Mouse (Mus musculus): ENCODE results near the gene Zmynd11. TPM values are rescaled to one million over a fixed set of nuclear protein-coding genes. Genes with fewer than 3 reads are reported as not detected.

Gene Zmynd11
- polyA plus RNA-seq (2015; fragmentation: Nextera tagmentation; extraction: Ambion mirVana) = 86.4 and 88.5 TPM in 2 replicates

- under 1% methylated on average over 85 of the region's 98 CpGs for WGBS
- peak within 1 kb of the TSS; percentile 65 for H3K4me2 ChIP-seq
- ATAC-seq (replicated peaks; ENCODE audit: low FRiP score) = peak; percentile 80
Measured at GRCm38 (mm10) chr13:9764646-9765536, at the start of gene Zmynd11. Gene Zmynd11 (minus strand): TSS chr13:9765330.

DNA sequence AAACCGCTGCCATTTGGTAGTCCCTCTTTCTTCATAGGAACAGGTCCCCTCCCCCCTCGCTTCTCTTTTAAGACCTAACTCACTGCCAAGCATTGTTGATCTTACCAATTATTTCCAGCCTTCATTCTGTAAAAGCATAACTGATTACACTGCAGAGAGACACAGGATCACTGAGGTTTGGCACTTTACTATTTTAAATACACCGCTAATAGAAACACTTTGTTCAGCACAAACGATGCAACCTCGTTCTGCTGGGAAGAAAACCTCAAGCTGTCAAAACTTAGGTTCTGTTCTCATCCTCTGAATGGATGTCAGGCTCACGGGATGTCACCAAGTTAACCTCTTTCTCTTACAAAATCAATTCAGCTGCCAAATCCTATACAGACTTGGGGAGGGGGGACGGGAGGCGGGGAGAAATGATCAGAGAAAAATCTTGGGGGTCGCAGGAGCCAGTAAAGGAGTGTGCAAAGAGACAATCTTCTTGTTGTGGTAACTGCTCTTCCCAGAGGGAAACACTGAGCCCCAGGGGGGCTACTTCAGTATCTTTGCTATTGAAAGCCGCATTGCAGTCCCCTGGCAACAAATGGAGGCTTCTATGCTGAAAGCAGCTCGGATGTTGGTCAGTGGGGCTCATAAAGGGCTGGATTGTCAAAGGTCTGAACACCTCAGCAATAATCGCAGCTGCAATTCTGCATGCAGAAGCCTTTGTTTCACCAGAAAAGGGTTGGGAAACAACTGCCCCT, 30.9 kb upstream of the Zmynd11 start:
- H3K9me3 ChIP-seq (replicated peaks) = no peaks in the 10 kb centered on the region
- no peak for ATAC-seq (replicated peaks; ENCODE audit: low FRiP score)
- no peak overlapping the region for H3K27ac ChIP-seq
- no peaks in the 10 kb centered on the region for H3K36me3 ChIP-seq
- H3K4me3 ChIP-seq (replicated peaks) = peak overlapping the region; percentile 31
- H3K4me2 ChIP-seq = peak overlapping the region; percentile 60
- peaks cover 7% of the 10 kb centered on the region for H3K4me1 ChIP-seq
- no peaks in the 10 kb centered on the region for H3K27me3 ChIP-seq
- 5% methylated on average over 12 of the region's 12 CpGs for WGBS
- no peak overlapping the region for H3K9ac ChIP-seq

More at GRCm38 (mm10) chr13:9764646-9765536, at the start of gene Zmynd11:
- Histone ChIP-seq H3K9me3 (replicated peaks) (no peaks in the 10 kb centered on the region), H3K36me3 (no peaks in the 10 kb centered on the region), H3K4me1 (peaks cover 44% of the 10 kb centered on the region), H3K27me3 (no peaks in the 10 kb centered on the region), H3K9ac (peak within 1 kb of the TSS; percentile 98), H3K4me3 (replicated peaks) (peak within 1 kb of the TSS; percentile 86), H3K27ac (peak within 1 kb of the TSS; percentile 98)

DNA sequence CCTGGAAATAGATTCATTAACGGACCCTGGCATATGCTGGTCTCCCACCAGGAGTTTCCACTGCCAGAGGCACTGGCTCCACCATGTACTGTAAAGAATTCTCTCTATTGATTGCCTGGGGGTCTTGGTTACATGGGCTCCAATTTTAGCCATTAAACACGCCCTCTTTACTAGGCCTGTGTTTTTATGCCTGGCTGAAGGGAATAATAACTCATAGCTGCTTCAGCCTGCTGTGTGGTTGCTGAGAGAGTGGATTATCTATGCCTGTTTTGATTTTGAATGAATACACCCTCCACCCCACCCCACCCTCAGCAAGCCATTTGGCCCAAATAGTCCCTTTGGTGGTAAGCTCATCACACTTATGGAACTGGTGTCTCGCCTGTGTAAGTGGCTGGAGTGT, 20.9 kb upstream of the Zmynd11 start:
- Histone ChIP-seq H3K27me3 (no peaks in the 10 kb centered on the region), H3K4me2 (no peak overlapping the region), H3K9ac (no peak overlapping the region), H3K4me3 (replicated peaks) (no peak overlapping the region), H3K27ac (no peak overlapping the region), H3K9me3 (replicated peaks) (no peaks in the 10 kb centered on the region), H3K36me3 (no peaks in the 10 kb centered on the region), H3K4me1 (no peaks in the 10 kb centered on the region)
- ATAC-seq (replicated peaks; ENCODE audit: low FRiP score) = no peak
- WGBS = 62% methylated on average over 3 of the region's 3 CpGs

DNA sequence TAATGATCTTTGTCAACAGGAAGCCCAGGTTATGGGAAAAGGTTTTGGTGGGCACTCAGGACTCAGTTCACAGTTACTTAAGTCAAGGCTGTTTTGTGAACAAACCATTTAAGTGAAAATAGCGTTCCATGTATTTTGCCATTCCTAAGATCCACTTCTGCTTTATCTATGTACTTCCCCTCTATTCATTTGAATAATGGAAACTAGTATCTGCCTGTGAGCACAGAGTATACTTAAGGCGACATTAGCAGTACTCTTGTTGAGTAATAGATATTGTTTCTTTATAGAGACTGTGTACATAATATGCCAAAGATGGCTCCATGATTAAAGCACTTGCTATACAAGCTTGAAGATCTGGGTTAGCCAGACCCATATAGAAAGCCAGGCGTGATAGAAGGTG, 18.6 kb upstream of the Zmynd11 start:
- no peak for ATAC-seq (replicated peaks; ENCODE audit: low FRiP score)
- Histone ChIP-seq H3K4me2 (no peak overlapping the region), H3K27ac (no peak overlapping the region), H3K9me3 (replicated peaks) (no peaks in the 10 kb centered on the region), H3K4me1 (no peaks in the 10 kb centered on the region), H3K9ac (no peak overlapping the region), H3K27me3 (no peaks in the 10 kb centered on the region), H3K4me3 (replicated peaks) (no peak overlapping the region), H3K36me3 (no peaks in the 10 kb centered on the region)
- WGBS = 76% methylated on average over 3 of the region's 3 CpGs

DNA sequence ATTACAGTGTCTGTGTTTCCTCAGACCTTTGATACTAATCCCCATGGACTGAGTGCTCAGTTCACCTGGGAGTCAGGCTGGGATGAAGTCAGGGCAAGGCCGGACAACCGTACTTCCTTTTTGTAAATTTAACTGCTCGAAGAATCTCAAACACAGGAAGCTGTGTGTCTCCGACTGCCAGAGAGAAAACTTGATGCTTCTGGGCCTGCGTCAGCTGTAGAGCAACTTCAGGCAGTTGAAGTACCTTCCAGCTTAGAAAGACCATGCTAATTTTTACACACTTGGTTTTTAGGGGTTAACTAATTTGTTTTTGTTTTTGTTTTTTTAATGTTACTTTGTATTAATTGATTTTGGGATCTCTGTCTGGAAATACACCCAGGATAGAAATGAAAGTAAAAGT, 10.8 kb upstream of the Zmynd11 start:
- no peaks in the 10 kb centered on the region for H3K4me1 ChIP-seq
- 0 out of 2 replicates have a peak, but pooled peaks have one; percentile 18 for ATAC-seq (replicated peaks; ENCODE audit: low FRiP score)
- H3K4me2 ChIP-seq = no peak overlapping the region
- no peak overlapping the region for H3K4me3 ChIP-seq (replicated peaks)
- WGBS = 31% methylated on average over 5 of the region's 5 CpGs
- no peaks in the 10 kb centered on the region for H3K27me3 ChIP-seq
- H3K9ac ChIP-seq = no peak overlapping the region
- no peaks in the 10 kb centered on the region for H3K36me3 ChIP-seq
- H3K9me3 ChIP-seq (replicated peaks) = no peaks in the 10 kb centered on the region
- no peak overlapping the region for H3K27ac ChIP-seq

GRCm38 (mm10) chr13:9774077-9774476, 8.9 kb upstream of the Zmynd11 start:
- no peak for ATAC-seq (replicated peaks; ENCODE audit: low FRiP score)
- no peaks in the 10 kb centered on the region for H3K27me3 ChIP-seq

GRCm38 (mm10) chr13:9767279-9767678, 2.1 kb upstream of the Zmynd11 start:
- Histone ChIP-seq H3K36me3 (no peaks in the 10 kb centered on the region), H3K27me3 (no peaks in the 10 kb centered on the region), H3K4me3 (replicated peaks) (no peak overlapping the region), H3K27ac (no peak overlapping the region), H3K9me3 (replicated peaks) (no peaks in the 10 kb centered on the region), H3K4me2 (no peak overlapping the region), H3K9ac (no peak overlapping the region), H3K4me1 (peaks cover 25% of the 10 kb centered on the region)
- WGBS = 33% methylated on average over 5 of the region's 5 CpGs
- ATAC-seq (replicated peaks; ENCODE audit: low FRiP score) = no peak

More at GRCm38 (mm10) chr13:9774077-9774476, 8.9 kb upstream of the Zmynd11 start:
- Histone ChIP-seq H3K27ac (no peak overlapping the region), H3K4me3 (replicated peaks) (no peak overlapping the region), H3K9me3 (replicated peaks) (no peaks in the 10 kb centered on the region), H3K9ac (no peak overlapping the region), H3K36me3 (no peaks in the 10 kb centered on the region), H3K4me2 (no peak overlapping the region), H3K4me1 (no peaks in the 10 kb centered on the region)

- H3K27me3 ChIP-seq = no peaks in the 10 kb centered on the region
- ATAC-seq (replicated peaks; ENCODE audit: low FRiP score) = no peak
- no peaks in the 10 kb centered on the region for H3K36me3 ChIP-seq
- no peak overlapping the region for H3K27ac ChIP-seq
- 43% methylated on average over 1 of the region's 1 CpGs for WGBS
- no peak overlapping the region for H3K4me3 ChIP-seq (replicated peaks)
- peaks cover 32% of the 10 kb centered on the region for H3K4me1 ChIP-seq
- no peak overlapping the region for H3K9ac ChIP-seq
- H3K9me3 ChIP-seq (replicated peaks) = no peaks in the 10 kb centered on the region
- no peak overlapping the region for H3K4me2 ChIP-seq
Measured at GRCm38 (mm10) chr13:9766497-9766896, 1.4 kb upstream of the Zmynd11 start.

GRCm38 (mm10) chr13:9765537-9765851, 364 bp upstream of the Zmynd11 start:
- 7% methylated on average over 4 of the region's 4 CpGs for WGBS
- H3K27ac ChIP-seq = peak overlapping the region; percentile 98

GRCm38 (mm10) chr13:9763828-9764645, 1.1 kb downstream of the Zmynd11 start:
- peak overlapping the region; percentile 98 for H3K27ac ChIP-seq
- peak; percentile 87 for ATAC-seq (replicated peaks; ENCODE audit: low FRiP score)
- no peaks in the 10 kb centered on the region for H3K9me3 ChIP-seq (replicated peaks)
- H3K4me3 ChIP-seq (replicated peaks) = peak overlapping the region; percentile 86
- peaks cover 48% of the 10 kb centered on the region for H3K4me1 ChIP-seq
- H3K9ac ChIP-seq = peak overlapping the region; percentile 98
- under 1% methylated on average over 71 of the region's 111 CpGs for WGBS
- H3K27me3 ChIP-seq = no peaks in the 10 kb centered on the region
- no peaks in the 10 kb centered on the region for H3K36me3 ChIP-seq
- H3K4me2 ChIP-seq = peak overlapping the region; percentile 65

More at GRCm38 (mm10) chr13:9765537-9765851, 364 bp upstream of the Zmynd11 start:
- Histone ChIP-seq H3K9me3 (replicated peaks) (no peaks in the 10 kb centered on the region), H3K9ac (peak overlapping the region; percentile 98), H3K4me3 (replicated peaks) (peak overlapping the region; percentile 86), H3K4me2 (peak overlapping the region; percentile 65), H3K4me1 (peaks cover 39% of the 10 kb centered on the region), H3K36me3 (no peaks in the 10 kb centered on the region), H3K27me3 (no peaks in the 10 kb centered on the region)
- no peak for ATAC-seq (replicated peaks; ENCODE audit: low FRiP score)

GRCm38 (mm10) chr13:9763100-9763827, 1.9 kb downstream of the Zmynd11 start:
- peaks cover 54% of the 10 kb centered on the region for H3K4me1 ChIP-seq
- peak overlapping the region; percentile 98 for H3K27ac ChIP-seq
- peak overlapping the region; percentile 86 for H3K4me3 ChIP-seq (replicated peaks)
- 3% methylated on average over 21 of the region's 21 CpGs for WGBS
- H3K9me3 ChIP-seq (replicated peaks) = no peaks in the 10 kb centered on the region
- ATAC-seq (replicated peaks; ENCODE audit: low FRiP score) = peak; percentile 49
- no peaks in the 10 kb centered on the region for H3K27me3 ChIP-seq
- H3K4me2 ChIP-seq = peak overlapping the region; percentile 65
- H3K36me3 ChIP-seq = no peaks in the 10 kb centered on the region
- H3K9ac ChIP-seq = peak overlapping the region; percentile 98

Data from kidney, embryonic 15.5 days (tissue).